Mouse (Mus musculus) hindlimb bud, embryonic 11.5 days (tissue): ENCODE results near the gene Mios.

ENCODE experiments used
- DNase-seq: peaks from one replicate; pipeline ENCODE4 v3.0.0-alpha.2; 2012; ENCODE audit warnings: low read depth, low spot score; ENCODE audit errors: extremely low spot score

Gene Mios

DNA sequence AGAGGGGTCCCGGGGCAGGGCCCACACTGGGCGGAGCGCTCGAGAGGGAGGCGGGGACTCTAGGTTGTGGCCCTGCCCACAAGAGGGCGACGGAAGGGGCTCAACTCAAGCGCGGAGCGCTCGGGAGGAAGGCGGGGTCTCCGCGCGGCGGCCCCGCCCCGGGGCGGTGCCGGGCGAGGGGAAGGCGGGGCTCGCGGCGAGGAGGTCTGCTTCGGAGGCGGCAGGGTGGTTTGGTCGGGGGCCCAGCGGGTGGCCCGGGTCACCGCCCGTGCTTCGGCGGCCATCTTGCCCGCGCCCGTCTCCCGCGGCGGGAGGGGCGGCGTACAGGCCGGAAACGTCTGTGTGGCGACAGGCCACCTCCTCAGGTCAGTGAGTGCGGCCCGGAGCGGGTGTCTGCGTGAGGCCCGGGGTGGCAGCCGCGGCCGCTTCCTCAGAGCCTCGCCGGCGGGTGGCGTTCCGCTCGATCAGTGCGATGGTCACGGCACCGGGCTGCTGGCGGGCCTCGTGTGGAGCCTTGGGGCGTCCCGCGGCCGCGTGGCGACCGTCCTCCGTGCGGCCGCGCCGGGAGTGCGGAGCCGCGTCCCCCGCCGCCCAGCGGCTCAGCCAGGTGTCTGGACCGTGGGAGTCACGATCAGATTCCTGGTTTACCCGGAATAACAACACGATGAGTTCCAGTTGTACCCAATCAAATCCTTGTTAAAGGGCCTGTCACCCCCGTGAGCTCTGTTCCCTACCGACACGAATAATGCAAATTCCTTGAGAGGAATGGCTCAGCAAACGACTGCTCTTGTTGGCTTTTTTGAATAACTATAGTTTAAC is at the start of gene Mios:
Mios (plus strand) TSS at position 176 of the 819 bp plus-strand sequence.
- DNase-seq: peak; percentile 67

DNA sequence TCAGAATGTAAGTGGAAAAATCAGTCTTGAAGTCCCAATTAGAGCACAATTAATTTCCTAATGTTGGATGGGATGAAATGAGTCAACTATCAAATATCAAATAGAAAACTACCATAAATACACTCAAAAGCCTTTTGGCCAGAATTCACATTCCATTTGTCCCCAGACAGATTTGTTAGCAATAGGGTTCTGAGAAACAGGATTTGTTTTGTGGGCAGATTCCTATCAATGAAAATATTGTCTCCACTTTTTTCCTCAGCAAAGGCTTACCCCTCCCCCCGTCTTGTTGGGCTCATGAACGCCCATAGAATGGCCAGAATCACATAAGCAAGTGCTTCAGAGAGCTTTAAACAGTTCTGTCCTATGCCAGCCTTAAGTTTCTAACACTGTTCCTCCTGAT is 49.0 kb upstream of the Mios start:
- no peak for DNase-seq

DNA sequence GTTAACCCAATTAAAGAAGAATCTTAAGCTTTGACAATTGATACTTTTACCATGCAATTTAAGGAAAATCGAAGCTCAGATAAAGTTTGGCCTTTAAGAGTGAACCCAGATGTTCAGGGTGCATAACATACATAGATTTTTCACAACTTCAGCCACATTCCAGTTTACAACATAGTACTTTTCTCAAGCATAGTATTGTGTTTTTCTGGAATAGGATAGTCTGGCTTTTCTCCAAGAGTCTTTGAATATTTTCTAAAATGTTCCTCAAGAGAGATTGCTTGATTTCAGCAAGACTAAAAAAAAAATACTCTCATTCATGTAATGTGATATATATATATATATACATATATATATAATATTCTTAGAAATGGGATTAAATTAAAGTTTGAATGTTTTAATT is 44.3 kb upstream of the Mios start:
- no peak for DNase-seq

DNA sequence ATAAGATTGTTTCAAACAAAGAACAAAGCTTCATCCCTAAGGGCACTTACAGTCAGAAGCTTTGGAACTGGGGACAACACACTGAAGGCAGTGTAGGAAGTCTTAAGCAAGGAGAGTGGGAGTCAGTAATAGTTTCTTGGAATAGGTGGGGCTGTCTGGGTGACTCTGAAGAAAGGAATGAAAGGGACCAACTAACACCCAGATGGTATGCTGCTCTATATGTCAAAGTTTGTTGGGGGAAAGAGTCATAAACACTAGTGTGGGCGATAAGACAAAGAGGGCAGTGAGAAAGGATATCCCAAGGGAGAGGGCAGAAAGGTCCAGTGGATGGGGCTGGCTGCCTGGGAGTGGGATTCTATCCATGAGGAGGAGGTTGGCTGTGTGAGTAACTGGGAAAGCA is 36.9 kb upstream of the Mios start:
- DNase-seq: no peak

DNA sequence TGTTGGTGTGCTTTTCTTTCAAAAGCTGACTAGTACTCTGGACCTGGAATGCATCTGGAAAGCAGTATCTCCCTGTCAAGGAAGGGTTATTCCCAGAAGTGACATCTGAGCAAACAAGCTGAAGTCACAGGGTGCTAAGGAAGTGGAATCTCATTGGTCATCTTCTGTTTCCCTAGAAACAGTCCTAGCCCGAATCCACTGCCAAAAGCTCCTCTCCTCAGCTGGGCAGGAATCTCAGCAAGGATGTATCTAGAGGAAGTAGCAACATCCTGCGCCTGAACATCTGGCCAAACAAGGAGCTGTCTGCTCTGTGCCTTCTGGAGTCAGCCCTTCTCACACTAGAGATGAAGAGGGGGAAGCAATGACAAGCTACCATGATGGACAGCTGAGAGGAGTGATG is 35.0 kb upstream of the Mios start:
- no peak for DNase-seq

DNA sequence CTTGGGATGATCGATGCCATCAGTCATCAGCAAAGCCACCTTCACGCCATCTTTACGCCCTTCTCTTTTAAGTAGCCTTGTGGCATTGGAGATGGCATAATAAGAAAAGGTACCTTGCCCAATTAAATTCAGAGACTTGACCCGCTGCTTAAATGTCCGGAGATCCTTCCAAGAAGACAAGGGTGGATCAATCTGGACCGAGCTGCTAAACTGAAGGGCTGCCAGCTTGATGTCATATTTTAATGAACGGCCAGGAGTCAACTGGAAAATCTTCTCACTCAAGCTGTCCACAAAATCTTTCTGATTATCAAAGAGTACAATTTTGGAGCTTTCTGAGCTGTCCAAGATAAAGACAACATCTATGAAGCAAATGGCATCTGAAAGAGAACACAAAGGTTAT is 33.7 kb upstream of the Mios start:
- no peak for DNase-seq

DNA sequence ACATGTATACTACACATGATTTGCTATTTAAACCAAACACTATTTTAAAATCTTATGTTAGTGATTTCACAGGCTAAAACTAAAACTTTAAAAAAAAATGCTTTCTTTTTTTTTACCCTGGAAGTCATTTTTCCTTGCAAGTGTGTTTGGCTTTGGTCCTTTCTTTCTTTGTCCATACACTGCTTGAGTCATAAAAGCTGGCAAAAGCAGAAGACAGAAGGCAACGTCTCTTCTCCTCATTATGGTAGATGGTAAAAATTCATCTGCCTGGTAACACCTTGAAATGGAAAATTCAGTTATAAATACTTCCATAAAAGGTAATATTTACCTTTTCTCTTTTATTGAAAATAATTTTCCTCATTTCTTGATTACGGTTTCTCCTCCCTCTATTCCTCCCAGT is 32.9 kb upstream of the Mios start:
- DNase-seq: no peak

DNA sequence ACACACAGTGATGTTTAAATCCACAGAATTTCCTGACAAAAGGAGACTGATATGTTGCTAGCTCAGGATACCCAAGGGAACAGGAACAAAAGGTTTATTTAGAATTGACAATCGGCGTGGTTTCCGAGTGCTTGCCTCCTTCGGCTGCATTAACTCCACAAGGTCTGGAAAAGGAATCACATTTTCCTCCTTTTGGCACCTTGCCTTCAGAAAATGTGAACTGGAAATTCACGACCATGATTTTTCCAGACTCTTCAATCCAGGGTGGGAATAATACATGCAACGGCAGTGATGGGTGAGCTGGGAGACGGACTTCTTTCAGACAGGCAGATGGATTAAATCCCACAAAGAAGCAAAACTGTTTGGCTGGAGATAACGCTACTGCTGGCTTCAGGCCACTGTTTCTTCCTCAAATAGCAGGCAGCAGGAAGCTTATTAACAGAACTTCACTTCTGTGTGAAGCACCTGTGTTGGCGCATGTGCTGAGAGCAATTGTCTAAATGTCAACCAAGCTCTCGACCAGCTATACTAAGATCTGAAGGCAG is 30.6 kb upstream of the Mios start:
- no peak for DNase-seq

DNA sequence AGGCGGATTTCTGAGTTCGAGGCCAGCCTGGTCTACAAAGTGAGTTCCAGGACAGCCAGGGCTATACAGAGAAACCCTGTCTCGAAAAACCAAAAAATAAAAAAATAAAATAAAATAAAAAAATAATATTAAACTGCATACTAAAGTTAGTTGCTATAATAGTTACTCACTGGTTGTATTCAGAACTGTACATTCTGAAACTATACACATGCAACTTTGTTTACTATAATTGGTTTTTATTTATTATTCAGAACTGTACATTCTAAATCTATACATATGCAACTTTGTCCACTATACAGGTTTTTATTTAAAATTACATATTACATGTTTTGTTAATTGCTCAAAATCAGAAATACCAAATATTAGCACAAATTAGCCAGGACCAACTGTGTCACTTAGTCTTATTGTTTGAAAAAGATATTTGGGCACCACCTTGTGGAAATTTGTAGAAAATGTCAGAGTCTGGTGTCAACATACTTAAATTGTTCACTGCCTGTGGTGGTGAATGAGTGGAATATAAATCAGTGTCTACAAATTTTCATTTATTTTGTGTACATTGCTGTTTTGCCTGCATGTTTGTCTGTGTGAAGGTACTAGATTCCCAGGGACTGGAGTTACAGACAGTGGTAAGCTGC is 20.3 kb upstream of the Mios start:
- no peak for DNase-seq

DNA sequence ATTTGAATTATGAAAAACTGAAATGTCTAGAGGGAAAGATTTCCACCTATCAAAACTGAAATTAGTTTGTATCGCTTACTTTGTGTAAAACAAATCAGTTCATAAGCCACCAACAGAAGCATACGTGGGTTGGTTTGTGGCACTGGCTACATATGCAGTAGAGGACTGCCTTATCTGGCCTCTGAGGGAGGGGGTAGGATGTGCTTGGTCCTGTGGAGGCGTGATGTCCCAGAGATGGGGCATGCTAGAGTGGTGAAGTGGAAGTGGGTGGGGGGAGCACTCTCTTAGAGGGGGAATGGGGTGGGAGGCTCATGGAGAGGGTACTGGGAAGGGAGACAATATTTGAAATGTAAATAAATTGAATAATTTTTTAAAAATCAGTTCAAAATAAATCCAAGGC is 19.1 kb upstream of the Mios start:
- no peak for DNase-seq

DNA sequence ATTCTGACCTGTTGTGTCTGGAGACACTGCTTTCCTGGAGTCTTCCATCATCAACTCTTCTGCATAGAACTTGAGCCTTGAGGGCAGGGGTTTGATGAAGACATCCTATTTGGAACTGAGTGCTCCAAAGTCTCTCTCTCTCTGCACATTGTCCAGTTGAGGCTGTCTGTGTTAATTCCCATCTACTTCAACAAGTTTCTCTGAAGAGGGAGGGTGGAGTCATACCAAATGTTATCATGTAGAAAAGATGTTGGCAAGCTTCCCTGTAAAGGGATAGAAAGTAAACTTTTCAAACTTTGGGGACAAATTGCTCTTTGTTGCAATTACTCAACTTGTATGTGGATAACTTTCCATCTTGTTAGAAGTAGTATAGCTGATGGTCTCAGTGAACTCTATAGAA is 16.5 kb upstream of the Mios start, which contains the start of gene Col28a1:
Col28a1 (minus strand) TSS at position 101 of the 400 bp plus-strand sequence.
- no peak for DNase-seq

DNA sequence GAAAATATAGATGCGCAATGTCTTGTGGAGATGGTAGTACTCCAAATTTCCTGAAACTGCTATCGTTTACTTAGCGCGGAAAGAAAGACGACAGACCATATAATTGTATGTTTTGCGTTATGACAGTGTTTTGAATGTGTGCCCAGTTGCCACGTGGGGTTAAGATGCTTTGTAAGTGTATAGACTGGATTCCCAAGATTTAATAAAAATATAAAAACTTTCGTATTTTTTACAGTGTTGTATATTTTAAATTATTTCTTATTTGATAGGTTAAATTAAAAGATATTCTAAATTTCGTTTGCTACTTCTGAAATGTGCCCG is 804 bp downstream of the Mios start:
- no peak for DNase-seq

DNA sequence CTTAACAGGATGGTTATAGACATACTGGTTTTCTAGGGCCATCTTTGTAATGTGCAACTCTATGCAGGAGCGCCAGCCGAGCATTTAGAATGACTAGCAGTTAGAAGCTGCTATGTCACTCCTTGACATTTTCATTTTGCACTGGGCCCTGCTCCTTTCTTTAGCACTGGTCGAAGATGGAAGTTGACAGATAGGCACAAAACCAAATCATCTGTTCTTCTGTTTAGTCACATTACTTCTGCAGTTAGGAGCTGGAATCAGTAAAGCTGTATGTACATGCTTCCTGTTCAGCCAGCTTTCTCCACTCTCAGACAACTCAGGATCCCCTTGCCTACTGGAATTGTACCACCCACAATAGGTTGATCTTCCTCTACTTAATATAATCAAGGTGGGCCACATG is 1.6 kb downstream of the Mios start:
- DNase-seq: no peak

DNA sequence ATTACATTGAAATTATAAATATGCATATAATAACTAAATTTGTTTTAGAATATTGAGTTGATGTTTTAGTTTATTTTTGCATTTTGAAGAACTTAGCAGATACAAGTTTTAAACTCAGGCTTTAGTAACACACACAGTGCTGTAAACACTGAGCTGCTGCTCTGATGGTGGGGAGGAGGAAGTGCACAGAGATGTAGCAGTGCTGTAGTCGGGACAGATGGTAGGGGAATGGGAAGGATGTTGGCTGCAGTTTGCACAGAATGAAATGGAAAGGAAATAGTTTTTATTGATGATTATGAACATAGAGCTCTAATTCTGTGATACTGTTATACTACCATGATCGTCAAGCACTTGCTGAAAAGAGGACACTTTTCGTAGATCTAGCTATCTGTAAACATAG is 18.0 kb downstream of the Mios start:
- DNase-seq: no peak

DNA sequence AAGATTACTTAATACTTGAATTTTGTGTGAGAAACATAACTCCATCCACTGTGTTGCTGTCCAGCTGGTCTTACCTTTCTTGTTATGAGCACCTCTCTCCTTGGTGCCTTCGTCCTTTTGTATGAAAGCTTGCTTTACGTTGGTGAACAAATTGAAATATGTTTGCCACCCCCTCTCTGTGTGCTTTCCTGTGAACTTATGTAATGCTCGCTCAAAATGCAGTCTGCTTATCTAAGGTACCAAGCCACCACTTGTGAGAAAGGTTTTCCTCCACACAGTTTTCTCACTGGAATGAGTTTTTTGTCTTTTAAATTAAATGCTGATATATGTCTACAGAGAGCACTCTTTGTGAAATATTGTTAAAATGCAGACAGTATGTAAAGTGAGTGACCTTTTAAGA is 19.6 kb downstream of the Mios start:
- DNase-seq: no peak

DNA sequence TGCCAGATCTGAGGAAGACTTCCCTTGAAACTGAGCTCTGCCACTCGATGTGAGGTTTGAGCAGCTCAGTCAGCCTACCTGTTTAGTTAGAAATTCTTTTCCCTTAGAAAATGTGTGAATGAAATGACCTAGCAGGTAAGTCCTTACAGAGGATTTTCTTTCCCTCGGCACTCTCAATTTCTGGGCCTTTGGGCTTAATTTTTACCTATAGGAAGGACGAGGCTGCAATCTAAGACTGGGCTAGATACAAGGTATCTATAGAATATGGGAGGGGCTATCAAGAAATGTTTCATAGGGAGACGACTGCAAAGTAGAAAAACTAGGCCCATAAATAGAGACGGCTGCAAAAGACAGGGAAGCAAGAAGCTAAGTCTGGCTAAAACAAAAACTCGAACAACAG is 49.3 kb downstream of the Mios start:
- DNase-seq: no peak

DNA sequence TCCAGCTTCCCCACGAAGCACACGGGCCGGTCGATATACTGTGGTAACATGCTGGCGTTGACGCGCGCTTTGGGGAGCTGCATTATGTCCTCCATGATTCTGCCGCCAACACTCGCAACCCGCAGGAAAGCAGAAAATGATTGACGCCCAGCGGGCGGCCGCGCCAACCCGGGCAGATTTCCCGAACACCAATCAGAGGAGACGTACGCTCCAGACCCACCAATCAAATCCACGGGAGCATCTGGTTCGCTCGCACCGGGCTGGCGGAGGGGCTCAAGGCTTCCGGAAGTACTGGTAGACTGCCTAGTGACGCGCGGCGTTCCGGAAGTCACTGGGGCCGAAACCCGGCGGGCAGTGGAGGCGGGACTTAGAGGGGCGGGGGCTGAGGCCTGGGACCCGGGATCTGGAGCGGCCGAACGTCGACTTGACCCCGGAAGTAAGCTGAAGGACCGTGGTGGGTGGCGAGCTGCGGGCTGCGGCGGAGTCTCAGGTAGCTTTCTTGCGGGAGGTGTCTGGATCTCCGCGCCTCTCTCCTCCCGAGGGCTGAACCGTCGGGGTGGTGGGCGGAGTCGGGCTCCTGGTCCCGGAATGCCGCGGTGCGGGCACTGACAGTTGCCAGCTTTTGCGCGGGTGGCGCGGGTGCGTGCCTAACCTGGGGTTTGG is 50.1 kb downstream of the Mios start, which contains the start of the genes Rpa3, Umad1 and Gm45062:
Rpa3 (minus strand) TSS at position 170 of the 663 bp plus-strand sequence.
Umad1 (plus strand) TSS at position 285 of the 663 bp plus-strand sequence.
Gm45062 (plus strand) TSS at position 447 of the 663 bp plus-strand sequence.
- peak; percentile 92 for DNase-seq

DNA sequence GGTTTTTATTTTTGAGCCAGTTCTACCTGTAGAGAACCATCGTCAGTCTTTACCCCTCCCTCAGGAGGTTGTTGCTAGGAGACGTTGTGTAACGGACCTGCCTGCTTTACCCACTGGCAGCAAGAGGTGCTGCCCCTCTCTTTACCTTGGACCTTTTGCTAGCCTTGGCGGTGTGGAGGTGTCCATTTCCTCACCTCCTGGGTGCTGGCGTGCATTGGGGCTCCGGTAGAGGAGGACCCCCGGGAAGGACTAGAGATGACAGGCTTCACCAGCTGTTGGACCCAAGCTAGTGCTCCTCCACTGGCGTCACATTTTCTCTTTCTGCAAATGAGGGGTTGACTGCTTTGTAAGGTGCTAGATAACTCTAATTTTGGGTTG is 50.6 kb downstream of the Mios start:
- DNase-seq: no peak

DNA sequence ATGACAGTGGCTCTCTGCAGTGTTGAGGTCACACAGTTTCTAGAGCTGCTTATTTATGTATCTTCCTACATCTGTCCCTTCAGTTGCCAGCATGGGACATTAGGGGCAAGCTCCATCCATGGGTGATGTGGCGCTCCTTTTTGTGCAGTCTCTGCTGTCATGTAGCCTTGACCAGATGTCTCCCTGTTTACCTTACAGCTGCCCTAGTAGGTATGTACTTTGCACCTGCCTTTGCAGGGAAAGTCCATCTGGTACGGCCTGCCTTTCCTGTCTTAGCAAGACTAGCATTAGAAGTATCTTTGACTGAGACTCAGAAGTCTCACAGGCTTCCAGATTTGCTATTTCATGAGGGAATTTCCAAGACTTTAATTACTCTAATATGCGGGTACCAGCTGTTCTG is 62.0 kb downstream of the Mios start:
- no peak for DNase-seq

DNA sequence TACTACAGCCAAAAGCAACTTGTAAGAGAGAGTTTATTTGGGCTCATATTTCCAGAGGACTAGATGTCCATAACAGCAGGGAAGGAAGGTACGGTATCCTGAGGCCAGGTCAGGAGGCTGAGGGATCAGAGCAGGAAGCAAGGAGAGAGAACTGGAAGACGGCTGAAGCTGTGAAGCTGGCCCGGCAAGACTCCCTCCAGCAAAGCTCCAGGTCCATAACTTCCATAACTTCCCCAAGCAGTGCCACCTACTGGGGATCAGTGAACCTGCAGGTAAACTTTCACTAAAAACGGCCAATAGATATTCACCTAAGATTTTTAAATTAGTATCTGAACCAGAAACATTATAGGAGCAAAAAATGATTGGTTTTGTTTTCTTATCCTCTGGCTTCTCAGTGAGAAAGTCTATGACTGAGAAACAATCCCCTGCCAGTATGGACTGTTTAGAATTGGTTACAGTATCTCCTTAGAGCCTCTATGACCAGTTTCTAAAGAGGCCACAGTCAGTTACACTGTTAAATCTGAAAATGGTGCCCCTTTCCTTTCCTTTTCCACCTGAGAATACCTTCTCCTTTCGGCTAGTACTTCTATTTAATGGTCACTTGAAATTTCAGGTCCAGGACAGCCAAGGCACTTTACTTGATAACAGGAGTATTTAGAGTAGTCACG is 65.5 kb downstream of the Mios start:
- no peak for DNase-seq

DNA sequence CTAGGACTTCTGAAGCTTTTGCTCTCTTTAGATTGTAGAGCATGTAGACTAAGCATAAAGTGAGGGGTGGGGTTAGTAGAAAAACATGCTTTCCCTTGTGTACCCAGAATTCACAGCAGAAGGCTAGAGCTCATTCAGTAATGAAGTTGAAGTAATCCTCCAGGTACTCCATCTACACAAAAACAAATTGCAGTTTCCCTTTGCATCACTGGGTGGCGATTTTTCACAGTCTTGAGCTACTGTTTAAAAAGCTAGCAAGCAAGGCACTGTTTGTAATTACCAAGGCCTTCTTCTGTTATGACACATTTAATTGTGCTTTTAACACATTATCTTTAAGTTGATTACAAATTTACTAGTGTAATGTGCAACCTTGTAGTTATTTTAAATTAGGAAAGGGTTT is 66.1 kb downstream of the Mios start:
- DNase-seq: peak; percentile 41
